Mouse (Mus musculus): ENCODE results near the gene Zbtb12.

- TF ChIP-seq TAL1 (IDR thresholded peaks at IDR 0.05; ENCODE audit: low read length) = no peak
- no peak for TF ChIP-seq GATA1 (IDR thresholded peaks at IDR 0.05; ENCODE audit: low read length)
Observed at GRCm38 (mm10) chr17:34928841-34929240, 49.6 kb downstream of the Zbtb12 start.

All from erythroblast, embryonic 14.5 days (primary cell).